Mouse (Mus musculus): ENCODE results near the gene Tpbgl. TPM values are rescaled to one million over a fixed set of nuclear protein-coding genes. Genes with fewer than 3 reads are reported as not detected.

Gene Tpbgl
- total and polyA plus RNA-seq, 3 experiments: 0.07 to 0.25 TPM; not detected in 1

- no peak for DNase-seq (ENCODE audit: extremely low read depth)
- Histone ChIP-seq H3K4me3 (replicated peaks in 1 of 3; ENCODE audit: low read depth in 2 of 3, low read length in 2 of 3, poor library complexity in 1 of 3) (no peak overlapping the region), H3K9ac (ENCODE audit: insufficient read depth, low read depth) (no peak overlapping the region), H3K27ac (ENCODE audit: insufficient read depth, low read depth) (no peak overlapping the region), H3K4me1 (ENCODE audit: control insufficient read depth in 1 of 2, insufficient read depth in 2 of 2) (peaks cover 0 to 8% of the 10 kb centered on the region in 2 experiments; a peak in 1 of 4 replicates), H3K27me3 (replicated peaks) (no peaks in the 10 kb centered on the region), H3K79me2 (replicated peaks; ENCODE audit: control insufficient read depth, extremely low read depth, insufficient read depth, poor library complexity, severe bottlenecking) (no peaks in the 10 kb centered on the region), H3K9me3 (replicated peaks; ENCODE audit: low read length) (no peaks in the 10 kb centered on the region), H3K4me2 (ENCODE audit: insufficient read depth, low read depth, poor library complexity, severe bottlenecking) (no peak overlapping the region), H3K36me3 (replicated peaks in 1 of 2; ENCODE audit: control insufficient read depth in 1 of 2, insufficient read depth in 1 of 2, low read length in 1 of 2) (peaks cover 0 to 19% of the 10 kb centered on the region in 2 experiments)
- in situ Hi-C loops (cut with MboI; ENCODE audit: low pct_ligation_motif_present, low pct_unique_long_range_greater_than_20kb, low sequenced_read_pairs): no loop called here
- TF ChIP-seq CTCF (conservative IDR thresholded peaks at IDR 0.05 in 1 of 2, IDR thresholded peaks at IDR 0.05 in 1 of 2; ENCODE audit: low read depth in 2 of 2, low read length in 2 of 2): peak; percentile 31 to 32; a peak in 2 of 4 replicates
- no peak for TF ChIP-seq USF1 (IDR thresholded peaks at IDR 0.05; ENCODE audit: low read depth, low read length)
- no peak for TF ChIP-seq ELF1 (IDR thresholded peaks at IDR 0.05; ENCODE audit: low read depth, low read length)
- TF ChIP-seq MAX (IDR thresholded peaks at IDR 0.05; ENCODE audit: low read length): no peak
- TF ChIP-seq KAT2A (IDR thresholded peaks at IDR 0.05; ENCODE audit: insufficient replicate concordance, low read length): no peak
- dilution Hi-C loops (cut with MboI; ENCODE audit: extremely low pct_ligation_motif_present, extremely low pct_unique_long_range_greater_than_20kb, low sequenced_read_pairs): no loop called here
Observed at GRCm38 (mm10) chr7:99598722-99599121, 28.2 kb downstream of the Tpbgl start.

GRCm38 (mm10) chr7:99593868-99594803 lies 32.8 kb downstream of the Tpbgl start:
- Histone ChIP-seq H3K9ac (ENCODE audit: insufficient read depth, low read depth) (no peak overlapping the region), H3K36me3 (replicated peaks in 1 of 2; ENCODE audit: control insufficient read depth in 1 of 2, insufficient read depth in 1 of 2, low read length in 1 of 2) (peaks cover 0 to 13% of the 10 kb centered on the region in 2 experiments), H3K79me2 (replicated peaks; ENCODE audit: control insufficient read depth, extremely low read depth, insufficient read depth, poor library complexity, severe bottlenecking) (no peaks in the 10 kb centered on the region), H3K4me3 (replicated peaks in 1 of 3; ENCODE audit: low read depth in 2 of 3, low read length in 2 of 3, poor library complexity in 1 of 3) (no peak overlapping the region), H3K9me3 (replicated peaks; ENCODE audit: low read length) (no peaks in the 10 kb centered on the region), H3K27me3 (replicated peaks) (no peaks in the 10 kb centered on the region), H3K4me2 (ENCODE audit: insufficient read depth, low read depth, poor library complexity, severe bottlenecking) (no peak overlapping the region), H3K27ac (ENCODE audit: insufficient read depth, low read depth) (no peak overlapping the region), H3K4me1 (ENCODE audit: control insufficient read depth in 1 of 2, insufficient read depth in 2 of 2) (no peaks in the 10 kb centered on the region)
- TF ChIP-seq MEF2A (IDR thresholded peaks at IDR 0.05; ENCODE audit: borderline replicate concordance, low read depth, low read length) (no peak), SMC3 (IDR thresholded peaks at IDR 0.05; ENCODE audit: low read depth, low read length) (no peak), TCF12 (IDR thresholded peaks at IDR 0.05; ENCODE audit: low read depth, low read length) (no peak), E2F4 (IDR thresholded peaks at IDR 0.05; ENCODE audit: insufficient replicate concordance, low read depth, low read length) (no peak), GABPA (IDR thresholded peaks at IDR 0.05; ENCODE audit: insufficient replicate concordance, low read depth, low read length) (no peak), CHD1 (IDR thresholded peaks at IDR 0.05; ENCODE audit: low read depth, low read length) (no peak), ETS1 (conservative IDR thresholded peaks at IDR 0.05; ENCODE audit: low read depth, low read length) (no peak), MYC (IDR thresholded peaks at IDR 0.05; ENCODE audit: low read depth, low read length) (no peak), MAX (IDR thresholded peaks at IDR 0.05; ENCODE audit: low read length) (no peak), JUND (conservative IDR thresholded peaks at IDR 0.05; ENCODE audit: low read depth, low read length) (no peak), SIN3A (IDR thresholded peaks at IDR 0.05; ENCODE audit: low read length) (no peak), EP300 (IDR thresholded peaks at IDR 0.05; ENCODE audit: low read length) (no peak), NELFE (IDR thresholded peaks at IDR 0.05; ENCODE audit: low read depth, low read length) (no peak)
- DNase-seq (ENCODE audit: extremely low read depth): no peak
- in situ Hi-C loops (cut with MboI; ENCODE audit: low pct_ligation_motif_present, low pct_unique_long_range_greater_than_20kb, low sequenced_read_pairs) (loop anchor here (5.0 kb wide), 1 partner anchor 37 kb away; no protein-coding TSS in a partner anchor), dilution Hi-C loops (cut with MboI; ENCODE audit: extremely low pct_ligation_motif_present, extremely low pct_unique_long_range_greater_than_20kb, low sequenced_read_pairs) (no loop called here)
